Comparison of ENCODE assay signal across 13 mouse cellular contexts in genomic region chr16:49753318-49753717, GRCm38 (mm10). TPM values are rescaled to one million over a fixed set of nuclear protein-coding genes. Genes with fewer than 3 reads are reported as not detected.
DNase-seq lines count a peak whose midpoint lies in the region; ATAC-seq and TF ChIP-seq lines count a peak whose summit lies in the region.
"Had no signal": no experiment of that assay in that cellular context is flagged by ENCODE, and none has a peak within 500 bp of the region (broad histone marks: within the 10 kb centered on the region; RNA-seq: fewer than 3 reads in every experiment).

No protein-coding gene starts in this region.

- no peak overlapping the region for H3K4me3 ChIP-seq in forebrain, embryonic 16.5 days (replicated peaks; ENCODE audit: low read length)
- H3K4me3 ChIP-seq in midbrain, embryonic 11.5 days (ENCODE audit: low read depth, low read length): no peak overlapping the region
- H3K4me3 ChIP-seq: embryonic facial prominence, embryonic 12.5 days; heart, embryonic 15.5 days had no signal

- no peaks in the 10 kb centered on the region for H3K36me3 ChIP-seq in forebrain, embryonic 16.5 days (ENCODE audit: control insufficient read depth, insufficient read depth)
- no peaks in the 10 kb centered on the region for H3K36me3 ChIP-seq in midbrain, embryonic 11.5 days (ENCODE audit: control insufficient read depth, insufficient read depth, low read length)
- H3K36me3 ChIP-seq: embryonic facial prominence, embryonic 12.5 days; heart, embryonic 15.5 days had no signal

- no peak overlapping the region for H3K9ac ChIP-seq in forebrain, embryonic 16.5 days (replicated peaks; ENCODE audit: low read depth, low read length)
- H3K9ac ChIP-seq in midbrain, embryonic 11.5 days (ENCODE audit: low read length): no peak overlapping the region
- H3K9ac ChIP-seq: embryonic facial prominence, embryonic 12.5 days; heart, embryonic 15.5 days; liver, postnatal 0 days had no signal

- H3K27me3 ChIP-seq in forebrain, embryonic 16.5 days (replicated peaks; ENCODE audit: control insufficient read depth, insufficient read depth, low read length): no peaks in the 10 kb centered on the region
- no peaks in the 10 kb centered on the region for H3K27me3 ChIP-seq in midbrain, embryonic 11.5 days (ENCODE audit: control insufficient read depth, insufficient read depth, low read length)
- H3K27me3 ChIP-seq: embryonic facial prominence, embryonic 12.5 days; heart, embryonic 15.5 days had no signal

- no peak for TF ChIP-seq CTCF in brain, embryonic 14.5 days (IDR thresholded peaks at IDR 0.05; ENCODE audit: borderline replicate concordance, extremely low read depth, insufficient read depth, insufficient read length)

- 14% methylated on average over 3 of the region's 3 CpGs for WGBS in forebrain, embryonic 16.5 days
- WGBS in midbrain, embryonic 11.5 days: 40% methylated on average over 3 of the region's 3 CpGs

- peak overlapping the region; percentile 22; the same call in 1 of the 2 replicates for H3K27ac ChIP-seq in forebrain, embryonic 16.5 days (ENCODE audit: low read length)
- peak overlapping the region; percentile 35; the same call in 1 of the 2 replicates for H3K27ac ChIP-seq in midbrain, embryonic 11.5 days (ENCODE audit: low read depth, low read length)
- H3K27ac ChIP-seq: embryonic facial prominence, embryonic 12.5 days; heart, embryonic 15.5 days had no signal

- peaks cover 7% of the 10 kb centered on the region for H3K4me1 ChIP-seq in forebrain, embryonic 16.5 days (replicated peaks; ENCODE audit: control insufficient read depth, insufficient read depth, low read length)
- H3K4me1 ChIP-seq in midbrain, embryonic 11.5 days (ENCODE audit: control insufficient read depth, insufficient read depth, low read length): peaks cover 4% of the 10 kb centered on the region; the same call in 1 of the 2 replicates
- H3K4me1 ChIP-seq: embryonic facial prominence, embryonic 12.5 days; heart, embryonic 15.5 days had no signal

- H3K9me3 ChIP-seq in forebrain, embryonic 16.5 days (ENCODE audit: control insufficient read depth, low read length): no peaks in the 10 kb centered on the region
- no peaks in the 10 kb centered on the region for H3K9me3 ChIP-seq in midbrain, embryonic 11.5 days (ENCODE audit: control insufficient read depth, low read length)
- H3K9me3 ChIP-seq: embryonic facial prominence, embryonic 12.5 days; heart, embryonic 15.5 days had no signal

- peak; percentile 17 for DNase-seq in ZHBTc4 (ENCODE audit: low read depth, low spot score)
- peak; percentile 79 for DNase-seq in brain, embryonic 14.5 days (ENCODE audit: low read depth)
- no peak for DNase-seq in midbrain, embryonic 11.5 days (ENCODE audit: low spot score, missing footprints)
- no peak for DNase-seq in spleen, adult 18-20 months
- no peak for DNase-seq in thymus, postnatal 10 days (ENCODE audit: low spot score in 2 of 2)
- no peak for DNase-seq in cerebellum, postnatal 36 days
- DNase-seq: left cerebral cortex, postnatal 4 days; liver, postnatal 0 days; right cerebral cortex, adult 18-20 months had no signal

- ATAC-seq in forebrain, embryonic 16.5 days: peak; percentile 74
- peak; percentile 80 for ATAC-seq in midbrain, embryonic 11.5 days (ENCODE audit: low FRiP score)
- ATAC-seq: intestine, postnatal 0 days; liver, postnatal 0 days had no signal

- H3K4me2 ChIP-seq in forebrain, embryonic 16.5 days (ENCODE audit: low read length): no peak overlapping the region
- H3K4me2 ChIP-seq in midbrain, embryonic 11.5 days: no peak overlapping the region
- H3K4me2 ChIP-seq: embryonic facial prominence, embryonic 12.5 days; heart, embryonic 15.5 days had no signal

- TF ChIP-seq POLR2A in brain, embryonic 14.5 days (IDR thresholded peaks at IDR 0.05; ENCODE audit: borderline replicate concordance, extremely low read depth, insufficient read depth, insufficient read length, poor library complexity, severe bottlenecking): no peak

RNA-seq across cellular contexts. Expression of gene Cd47, which starts 47.0 kb away (rescaled TPM):
- 49.4 and 58.5 TPM in 2 replicates for polyA plus RNA-seq in brain, embryonic 14.5 days (2012; rRNA removed)
- 125 and 131 TPM in 2 replicates for polyA plus RNA-seq in forebrain, embryonic 16.5 days (2015; fragmentation: Nextera tagmentation; extraction: Ambion mirVana)
- 57.8 and 63.5 TPM in 2 replicates for polyA plus RNA-seq in midbrain, embryonic 11.5 days (2014; fragmentation: Nextera tagmentation; extraction: Ambion mirVana)

RNA-seq across cellular contexts. Expression of gene Ift57, which starts 54.3 kb away (rescaled TPM):
- 20.4 and 26.1 TPM in 2 replicates for polyA plus RNA-seq in brain, embryonic 14.5 days (2012; rRNA removed)
- polyA plus RNA-seq in forebrain, embryonic 16.5 days (2015; fragmentation: Nextera tagmentation; extraction: Ambion mirVana): 44.2 and 45.1 TPM in 2 replicates
- 34.1 and 34.6 TPM in 2 replicates for polyA plus RNA-seq in midbrain, embryonic 11.5 days (2014; fragmentation: Nextera tagmentation; extraction: Ambion mirVana)

Comparison
In these comparisons a context has a peak if more than half of its experiments do, and no peak if none do; other contexts are left out.
1. DNase-seq: peak in ZHBTc4 (single experiment) and brain, embryonic 14.5 days (single experiment); none in midbrain, embryonic 11.5 days (single experiment), spleen, adult 18-20 months (0 of 2), thymus, postnatal 10 days (0 of 2) and cerebellum, postnatal 36 days (0 of 2).